Mouse (Mus musculus) brain, embryonic 14.5 days (tissue): Measurements from ENCODE around the gene Cd200.

ENCODE experiments used
- CTCF ChIP-seq: fragments of 200-500 bp; IDR thresholded peaks from 2 replicates; pipeline ENCODE4 v1.5.1; 2012; ENCODE audit warnings: inconsistent platforms, mild to moderate bottlenecking, moderate library complexity, borderline replicate concordance; ENCODE audit not compliant: insufficient read depth, insufficient read length; ENCODE audit errors: extremely low read depth
- POLR2A ChIP-seq: fragments of 200-500 bp; IDR thresholded peaks from 2 replicates; pipeline ENCODE4 v1.6.1; 2012; ENCODE audit warnings: mild to moderate bottlenecking, inconsistent platforms, borderline replicate concordance; ENCODE audit not compliant: poor library complexity, insufficient read depth, insufficient read length, severe bottlenecking; ENCODE audit errors: extremely low read depth

- TF ChIP-seq POLR2A, result no peak
- no peak for TF ChIP-seq CTCF
Observed at GRCm38 (mm10) chr16:45397440-45397839, 11.4 kb downstream of the Cd200 start.
